ENCODE assay signal across 8 mouse cellular contexts in genomic region chr7:143757027-143757390, GRCm38 (mm10). TPM values are rescaled to one million over a fixed set of nuclear protein-coding genes. Genes with fewer than 3 reads are reported as not detected.
DNase-seq lines count a peak whose midpoint lies in the region; ATAC-seq and TF ChIP-seq lines count a peak whose summit lies in the region.

No protein-coding gene starts in this region.

- no peak overlapping the region for H3K27ac ChIP-seq in limb, embryonic 15.5 days
- no peak overlapping the region for H3K27ac ChIP-seq in midbrain, postnatal 0 days (ENCODE audit: low read depth, low read length)

- H3K27me3 ChIP-seq in limb, embryonic 15.5 days, result peaks cover 20% of the 10 kb centered on the region; the same call in 1 of the 2 replicates
- peaks cover 10% of the 10 kb centered on the region for H3K27me3 ChIP-seq in midbrain, postnatal 0 days (ENCODE audit: insufficient read depth, low read length)
- H3K27me3 ChIP-seq in splenic B cell, adult 2 months (ENCODE audit: control insufficient read depth, insufficient read depth, low read length, poor library complexity, severe bottlenecking), result no peaks in the 10 kb centered on the region

- ATAC-seq in limb, embryonic 15.5 days (ENCODE audit: insufficient number of reproducible peaks, low FRiP score, low TSS enrichment, low read depth), result peak; percentile 83
- peak; percentile 83 for ATAC-seq in midbrain, postnatal 0 days (ENCODE audit: low FRiP score)

- H3K9ac ChIP-seq in limb, embryonic 15.5 days, result 0 out of 2 replicates have a peak overlapping the region, but pooled peaks have one; percentile 23
- 0 out of 2 replicates have a peak overlapping the region, but pooled peaks have one; percentile 3 for H3K9ac ChIP-seq in midbrain, postnatal 0 days (replicated peaks; ENCODE audit: low read length, poor library complexity, severe bottlenecking)

- peak overlapping the region; percentile 40 for H3K4me3 ChIP-seq in limb, embryonic 15.5 days
- peak overlapping the region; percentile 30 for H3K4me3 ChIP-seq in midbrain, postnatal 0 days (ENCODE audit: low read depth, low read length)

- H3K4me2 ChIP-seq in limb, embryonic 15.5 days, result peak overlapping the region; percentile 86
- H3K4me2 ChIP-seq in midbrain, postnatal 0 days (ENCODE audit: low read depth, low read length, poor library complexity, severe bottlenecking), result peak overlapping the region; percentile 60

- H3K36me3 ChIP-seq in limb, embryonic 15.5 days, result no peaks in the 10 kb centered on the region
- no peaks in the 10 kb centered on the region for H3K36me3 ChIP-seq in midbrain, postnatal 0 days (ENCODE audit: insufficient read depth, low read length)
- no peaks in the 10 kb centered on the region for H3K36me3 ChIP-seq in splenic B cell, adult 2 months (ENCODE audit: control insufficient read depth, insufficient read depth, low read length, poor library complexity, severe bottlenecking)

- H3K4me1 ChIP-seq in limb, embryonic 15.5 days, result peaks cover 11% of the 10 kb centered on the region
- H3K4me1 ChIP-seq in midbrain, postnatal 0 days (ENCODE audit: insufficient read depth, low read length), result peaks cover 8% of the 10 kb centered on the region; the same call in 1 of the 2 replicates

- no peaks in the 10 kb centered on the region for H3K9me3 ChIP-seq in limb, embryonic 15.5 days
- H3K9me3 ChIP-seq in midbrain, postnatal 0 days (ENCODE audit: low read length), result no peaks in the 10 kb centered on the region

- under 1% methylated on average over 15 of the region's 15 CpGs for WGBS in limb, embryonic 15.5 days
- WGBS in midbrain, postnatal 0 days, result 1% methylated on average over 15 of the region's 15 CpGs

- peak; percentile 52 for TF ChIP-seq CTCF in midbrain, postnatal 0 days (IDR thresholded peaks at IDR 0.05)

- peak; percentile 59 to 65 for DNase-seq in urinary bladder, adult 18-20 months (ENCODE audit: low spot score in 2 of 2)
- DNase-seq in urinary bladder, postnatal 10 days (ENCODE audit: low spot score), result no peak
- peak; percentile 51 for DNase-seq in embryo, embryonic 11.5 days (ENCODE audit: low read depth, low spot score)
- DNase-seq in heart, adult 18-20 months, result peak; percentile 82 to 88
- peak; percentile 82 for DNase-seq in kidney, adult 18-20 months
- peak; percentile 81 for DNase-seq in midbrain, postnatal 0 days (ENCODE audit: low spot score)
- peak; percentile 80 for DNase-seq in splenic B cell, adult 2 months (ENCODE audit: low read depth, low spot score)

RNA-seq across cellular contexts. Expression of gene Osbpl5, which starts 0.2 kb away (rescaled TPM):
- total RNA-seq in heart, adult 18-20 months (2021), result 10 to 100 TPM; 16.6 to 17.6 TPM
- 63.2 and 66.8 TPM in 2 replicates for polyA plus RNA-seq in limb, embryonic 15.5 days (2015; fragmentation: Nextera tagmentation; extraction: Ambion mirVana)
- 47.7 and 52.6 TPM in 2 replicates for total RNA-seq in midbrain, postnatal 0 days (2014; rRNA removed)
- polyA plus RNA-seq in midbrain, postnatal 0 days (2015; fragmentation: Nextera tagmentation; extraction: Ambion mirVana), result 26.7 and 30.2 TPM in 2 replicates

RNA-seq across cellular contexts. Expression of gene Mrgprg, which starts 9.8 kb away (rescaled TPM):
- total RNA-seq in heart, adult 18-20 months (2021), result under 1 TPM in 1 of 2 experiments, not detected in 1; 0.36 TPM
- polyA plus RNA-seq in limb, embryonic 15.5 days (2015; fragmentation: Nextera tagmentation; extraction: Ambion mirVana), result not detected in 2 replicates
- 0.14 and 0.27 TPM in 2 replicates for total RNA-seq in midbrain, postnatal 0 days (2014; rRNA removed)
- not detected in 2 replicates for polyA plus RNA-seq in midbrain, postnatal 0 days (2015; fragmentation: Nextera tagmentation; extraction: Ambion mirVana)

RNA-seq across cellular contexts. Expression of gene Mrgpre, which starts 27.3 kb away (rescaled TPM):
- 1 to 10 TPM; 1.6 to 2.0 TPM for total RNA-seq in heart, adult 18-20 months (2021)
- 1.6 and 2.1 TPM in 2 replicates for polyA plus RNA-seq in limb, embryonic 15.5 days (2015; fragmentation: Nextera tagmentation; extraction: Ambion mirVana)
- total RNA-seq in midbrain, postnatal 0 days (2014; rRNA removed), result 8.0 and 10.1 TPM in 2 replicates
- 11.6 and 12.4 TPM in 2 replicates for polyA plus RNA-seq in midbrain, postnatal 0 days (2015; fragmentation: Nextera tagmentation; extraction: Ambion mirVana)
